Mouse (Mus musculus) kidney, adult 18-20 months (tissue): ENCODE results near the gene Ms4a2.

Experiments used
- DNase-seq: peaks from one replicate; pipeline ENCODE4 v3.0.0; 2021

Gene Ms4a2

GRCm38 (mm10) chr19:11574965-11575364 is 48.6 kb downstream of the Ms4a2 start:
- DNase-seq: no peak
